Mouse (Mus musculus): ENCODE measurements around the gene Sorcs3.

DNA sequence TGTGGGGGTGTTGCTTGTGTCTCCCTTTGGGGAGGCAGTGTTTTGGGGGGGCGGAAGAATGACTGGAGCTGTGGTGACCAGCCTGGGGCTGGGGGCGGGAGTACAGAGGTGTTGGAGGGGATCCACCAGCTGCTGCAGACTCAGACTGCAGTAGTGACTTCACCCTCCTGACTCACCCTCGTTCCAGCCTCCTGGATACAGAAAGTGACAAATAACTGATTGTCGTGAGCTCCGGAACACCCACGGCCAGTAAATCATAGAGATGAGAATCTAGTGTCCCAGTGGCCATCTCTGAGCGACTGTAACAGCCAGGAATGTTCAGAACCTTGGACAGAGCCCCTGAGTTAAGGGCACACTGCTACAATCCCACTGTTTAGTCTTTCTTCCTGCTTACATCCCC lies 53.4 kb downstream of the Sorcs3 start:
- no peak for TF ChIP-seq EP300 (IDR thresholded peaks at IDR 0.05; ENCODE audit: low read depth in 1 of 2, low read length in 2 of 2)
- TF ChIP-seq MAFK (IDR thresholded peaks at IDR 0.05; ENCODE audit: borderline replicate concordance, low read depth, low read length): no peak
- no peak for TF ChIP-seq HCFC1 (IDR thresholded peaks at IDR 0.05; ENCODE audit: low read depth, low read length)
- no peak for TF ChIP-seq CTCF (IDR thresholded peaks at IDR 0.05 in 2 of 3, conservative IDR thresholded peaks at IDR 0.05 in 1 of 3; ENCODE audit: control insufficient read depth in 1 of 3, insufficient read depth in 1 of 3, low read depth in 2 of 3, low read length in 3 of 3, poor library complexity in 1 of 3, severe bottlenecking in 1 of 3)
- no peak for TF ChIP-seq GATA1 (IDR thresholded peaks at IDR 0.05; ENCODE audit: low read depth, low read length)
- TF ChIP-seq USF2 (IDR thresholded peaks at IDR 0.05; ENCODE audit: borderline replicate concordance in 1 of 2, insufficient read depth in 1 of 2, low read depth in 1 of 2, low read length in 2 of 2): no peak
- no peak for TF ChIP-seq USF1 (IDR thresholded peaks at IDR 0.05; ENCODE audit: low read depth, low read length)
